Mouse (Mus musculus) E14TG2a.4 (cell line): ENCODE data around the gene Pla2g2c.

Experiments
- CTCF ChIP-seq: conservative IDR thresholded peaks from 2 replicates; pipeline ENCODE4 v1.5.1; 2014; ENCODE audit warnings: low read length
- POU5F1 ChIP-seq: IDR thresholded peaks from 2 replicates; pipeline ENCODE4 v1.6.1; 2014; ENCODE audit warnings: low read length, borderline replicate concordance

- no peak for TF ChIP-seq CTCF
- no peak for TF ChIP-seq POU5F1
These were observed 35.5 kb upstream of the Pla2g2c start for GRCm38 (mm10) chr4:138689094-138689512.
